Mouse (Mus musculus) left cerebral cortex, adult 9 months (tissue): ENCODE results near the gene Klk15.
"Not testable (repeated sequence)": the region's sequence is repeated elsewhere in the genome, so short reads cannot be mapped to it uniquely, and the experiment has no call there.

ENCODE experiments used
- DNase-seq, 2 experiments: peaks; one replicate each; pipeline ENCODE4 v3.0.0; 2022; ENCODE audit warnings: low spot score in 2 of 2

Klk15 gene

DNA sequence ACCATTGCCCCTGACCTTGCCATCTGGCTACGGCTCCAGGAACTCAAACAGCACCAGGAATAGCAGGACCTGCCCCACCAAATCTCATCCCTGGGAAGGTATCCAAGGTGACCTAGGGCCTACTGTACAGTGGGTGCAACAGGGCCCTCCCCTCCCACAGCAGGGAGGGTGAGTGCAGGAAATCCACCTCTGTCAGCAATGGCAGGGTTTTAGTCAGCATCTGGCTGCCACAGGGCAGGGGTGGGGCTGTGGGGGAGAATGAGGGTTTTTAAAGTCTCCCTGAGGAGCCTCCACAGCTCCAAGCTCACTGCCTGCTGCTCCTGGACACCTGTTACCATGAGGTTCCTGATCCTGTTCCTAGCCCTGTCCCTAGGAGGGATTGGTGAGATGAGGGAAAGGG lies 42.2 kb downstream of the Klk15 start, which contains the start of gene Klk1b9:
Gene Klk1b9, plus strand, starts transcription at position 301 of the 400 bp plus-strand sequence.
- DNase-seq, result not testable (repeated sequence)

GRCm38 (mm10) chr7:43985657-43986056 lies 52.1 kb downstream of the Klk15 start:
- no peak for DNase-seq
